Mouse (Mus musculus) limb, embryonic 11.5 days (tissue): Measurements from ENCODE around the gene Themis. TPM values are rescaled to one million over a fixed set of nuclear protein-coding genes. Genes with fewer than 3 reads are reported as not detected.

Experiments used
- ATAC-seq: fragments of 200-750 bp; cut with Nextera tagmentation; 2 replicates; pipeline ENCODE4 v1.8.0; 2017; ENCODE audit warnings: low read depth; ENCODE audit not compliant: insufficient number of reproducible peaks, low FRiP score, low TSS enrichment
- DNase-seq: peaks from one replicate; pipeline ENCODE4 v3.0.0-alpha.2; 2015; ENCODE audit warnings: low spot score
- H3K27ac ChIP-seq: fragments of 300-500 bp; sonication (generic); replicated peaks from 2 replicates; pipeline ENCODE4 v1.5.1; 2014; ENCODE audit warnings: low read depth, mild to moderate bottlenecking, low read length
- H3K27me3 ChIP-seq: fragments of 300-500 bp; sonication (generic); 2 replicates; pipeline ENCODE4 v1.6.1; 2014; ENCODE audit warnings: mild to moderate bottlenecking, low read length, mixed read lengths; ENCODE audit not compliant: control insufficient read depth, insufficient read depth
- H3K36me3 ChIP-seq: fragments of 300-500 bp; sonication (generic); 2 replicates; pipeline ENCODE4 v1.6.1; 2014; ENCODE audit warnings: mild to moderate bottlenecking, low read length, moderate library complexity, mixed read lengths; ENCODE audit not compliant: control insufficient read depth, insufficient read depth
- H3K4me1 ChIP-seq: fragments of 300-500 bp; sonication (generic); 2 replicates; pipeline ENCODE4 v1.6.1; 2014; ENCODE audit warnings: low read length, mixed read lengths; ENCODE audit not compliant: control insufficient read depth, insufficient read depth
- H3K4me2 ChIP-seq: fragments of 300-500 bp; sonication (generic); 2 replicates; pipeline ENCODE4 v1.6.1; 2014; ENCODE audit warnings: low read depth, mild to moderate bottlenecking, moderate library complexity; ENCODE audit not compliant: severe bottlenecking
- H3K4me3 ChIP-seq: fragments of 300-500 bp; sonication (generic); 2 replicates; pipeline ENCODE4 v1.5.1; 2014; ENCODE audit warnings: low read depth, low read length
- H3K9ac ChIP-seq: fragments of 300-500 bp; sonication (generic); 2 replicates; pipeline ENCODE4 v1.6.1; 2014; ENCODE audit warnings: mild to moderate bottlenecking, low read length
- H3K9me3 ChIP-seq: fragments of 300-500 bp; sonication (generic); 2 replicates; pipeline ENCODE4 v1.6.1; 2016; ENCODE audit warnings: low read length; ENCODE audit not compliant: control insufficient read depth
- WGBS: fragments of 180-500 bp; shearing (Covaris S2); extraction: QIAGEN DNeasy Blood & Tissue Kit; methylation state at CpG from one replicate; pipeline ENCODE4 v1.1.7; 2014; 5-methylcytosine and 5-hydroxymethylcytosine counted together
- polyA plus RNA-seq: library from polyadenylated mRNA; unstranded; fragments of >200 nt; fragmentation: Nextera tagmentation; extraction: Ambion mirVana; gene quantifications from 2 replicates; pipeline ENCODE4 v1.2.1, GENCODE M21; 2014

Gene Themis
- not detected in 2 replicates for polyA plus RNA-seq

DNA sequence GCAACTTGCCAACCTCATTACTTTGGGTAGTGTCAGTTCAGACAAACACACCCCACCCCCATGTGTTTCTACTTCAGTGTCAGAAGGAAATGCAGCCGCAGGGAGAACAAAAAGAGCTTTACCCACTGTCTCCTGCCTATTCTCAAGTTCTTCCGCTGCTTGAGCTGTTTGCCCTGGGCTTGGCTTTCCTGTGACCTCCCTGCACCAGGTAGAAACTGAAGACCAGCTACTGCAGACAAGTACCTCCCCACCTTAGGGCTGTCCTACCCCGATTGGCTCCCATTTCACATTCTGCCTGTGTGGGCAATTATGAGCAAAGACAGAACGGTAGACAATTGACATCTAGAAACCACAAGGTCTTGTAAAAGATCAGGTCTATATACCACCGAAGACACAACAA, at the start of gene Themis:
Themis (plus strand) TSS at position 100 of the 400 bp plus-strand sequence.
- no peak for DNase-seq
- Histone ChIP-seq H3K27me3 (no peaks in the 10 kb centered on the region), H3K27ac (no peak within 1 kb of the TSS), H3K4me2 (no peak within 1 kb of the TSS), H3K4me3 (no peak within 1 kb of the TSS), H3K9me3 (no peaks in the 10 kb centered on the region), H3K9ac (no peak within 1 kb of the TSS), H3K4me1 (no peaks in the 10 kb centered on the region), H3K36me3 (no peaks in the 10 kb centered on the region)
- no peak for ATAC-seq
- WGBS, result 71% methylated on average over 5 of the region's 5 CpGs

DNA sequence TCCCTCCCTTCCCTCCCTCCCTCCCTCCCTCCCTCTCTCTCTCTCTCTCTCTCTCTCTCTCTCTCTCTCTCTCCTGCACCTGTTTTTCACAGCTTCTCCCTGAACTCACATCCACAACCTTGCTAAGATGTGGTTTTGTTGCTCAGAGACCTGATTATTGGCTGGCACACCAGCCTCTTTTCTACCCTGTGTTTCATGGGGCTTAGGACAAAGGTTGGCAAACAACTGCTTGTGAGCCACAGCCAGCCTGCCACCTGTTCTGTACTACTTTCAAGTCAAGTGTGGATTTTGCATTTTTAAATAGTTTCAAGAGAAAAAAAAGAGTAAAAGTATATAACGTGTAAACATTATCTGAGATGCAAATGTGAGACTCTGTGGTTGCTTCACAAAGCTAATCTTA, 48.7 kb upstream of the Themis start:
- H3K4me1 ChIP-seq, result no peaks in the 10 kb centered on the region
- H3K27me3 ChIP-seq, result no peaks in the 10 kb centered on the region
- no peaks in the 10 kb centered on the region for H3K9me3 ChIP-seq
- ATAC-seq (no peak), DNase-seq (no peak)
- H3K27ac ChIP-seq, result no peak overlapping the region
- no peaks in the 10 kb centered on the region for H3K36me3 ChIP-seq
- no peak overlapping the region for H3K4me2 ChIP-seq
- H3K9ac ChIP-seq, result no peak overlapping the region
- 88% methylated on average over 1 of the region's 1 CpGs for WGBS
- H3K4me3 ChIP-seq, result no peak overlapping the region

DNA sequence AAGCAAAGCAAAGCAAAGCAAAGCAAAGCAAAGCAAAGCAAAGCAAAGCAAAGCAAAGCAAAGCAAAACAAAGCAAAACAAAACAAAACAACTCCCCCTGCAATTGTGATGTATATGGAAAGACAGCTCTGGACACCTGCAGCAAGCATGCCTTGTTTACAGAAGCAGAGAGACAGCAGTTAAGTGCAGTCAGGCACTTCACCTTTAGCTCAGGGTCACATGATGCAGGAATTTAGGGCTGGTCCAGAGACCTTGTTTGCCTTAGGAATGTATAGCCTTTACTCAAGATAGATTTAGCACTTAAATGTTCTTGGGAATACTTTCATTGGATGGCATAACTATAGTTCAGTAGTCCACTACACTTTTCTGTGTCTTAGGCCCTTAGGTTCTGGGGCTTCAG, 32.1 kb upstream of the Themis start:
- Histone ChIP-seq H3K4me3 (no peak overlapping the region), H3K4me1 (no peaks in the 10 kb centered on the region), H3K9ac (no peak overlapping the region), H3K4me2 (no peak overlapping the region), H3K27me3 (no peaks in the 10 kb centered on the region), H3K27ac (no peak overlapping the region), H3K36me3 (no peaks in the 10 kb centered on the region), H3K9me3 (no peaks in the 10 kb centered on the region)
- no peak for ATAC-seq
- no peak for DNase-seq

DNA sequence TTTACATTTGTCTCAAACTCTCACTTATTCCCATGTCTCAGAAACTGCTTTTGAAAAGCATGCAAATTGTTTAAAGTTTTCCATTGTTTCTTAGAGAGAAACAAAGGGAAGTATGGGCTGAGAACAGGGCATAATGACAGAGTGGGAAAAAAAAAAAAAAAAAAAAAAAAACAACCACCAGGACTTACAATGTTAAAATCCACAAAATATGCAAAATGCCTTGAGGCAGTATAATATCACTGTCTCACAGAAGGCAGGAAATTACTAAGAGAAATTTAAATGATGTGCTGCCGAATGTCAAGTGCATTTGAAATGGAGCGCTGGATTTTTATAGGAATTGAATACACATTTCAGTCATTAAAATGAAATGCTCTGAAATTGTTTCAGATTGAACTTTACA, 26.3 kb upstream of the Themis start:
- Histone ChIP-seq H3K4me3 (no peak overlapping the region), H3K36me3 (no peaks in the 10 kb centered on the region), H3K9me3 (no peaks in the 10 kb centered on the region), H3K27me3 (no peaks in the 10 kb centered on the region), H3K4me1 (no peaks in the 10 kb centered on the region), H3K9ac (no peak overlapping the region), H3K27ac (no peak overlapping the region), H3K4me2 (no peak overlapping the region)
- WGBS, result 96% methylated on average over 2 of the region's 2 CpGs
- ATAC-seq (no peak), DNase-seq (no peak)

DNA sequence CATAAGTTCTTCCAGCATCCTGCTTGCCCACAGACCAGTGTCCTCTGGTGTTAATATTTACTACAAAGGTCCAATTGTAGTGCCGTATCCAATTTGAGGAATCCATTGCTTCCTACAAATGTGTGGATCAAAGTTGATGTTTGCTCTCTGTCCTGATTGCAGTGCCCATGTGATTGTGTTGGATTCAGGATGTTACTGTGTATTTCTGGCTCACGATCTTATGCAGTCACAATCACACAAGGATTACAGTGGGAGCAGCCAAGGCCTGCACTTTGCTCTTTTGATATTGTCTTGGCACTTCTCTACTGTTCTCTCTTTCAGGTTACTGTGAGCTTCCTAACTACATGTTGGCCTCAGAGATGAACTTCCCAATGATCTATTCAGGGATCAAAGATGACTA, 20.3 kb upstream of the Themis start:
- Histone ChIP-seq H3K9me3 (no peaks in the 10 kb centered on the region), H3K4me1 (no peaks in the 10 kb centered on the region), H3K4me2 (no peak overlapping the region), H3K27me3 (no peaks in the 10 kb centered on the region), H3K27ac (no peak overlapping the region), H3K36me3 (no peaks in the 10 kb centered on the region), H3K9ac (no peak overlapping the region), H3K4me3 (no peak overlapping the region)
- 84% methylated on average over 2 of the region's 2 CpGs for whole genome bisulfite sequencing
- ATAC-seq (no peak), DNase-seq (no peak)

DNA sequence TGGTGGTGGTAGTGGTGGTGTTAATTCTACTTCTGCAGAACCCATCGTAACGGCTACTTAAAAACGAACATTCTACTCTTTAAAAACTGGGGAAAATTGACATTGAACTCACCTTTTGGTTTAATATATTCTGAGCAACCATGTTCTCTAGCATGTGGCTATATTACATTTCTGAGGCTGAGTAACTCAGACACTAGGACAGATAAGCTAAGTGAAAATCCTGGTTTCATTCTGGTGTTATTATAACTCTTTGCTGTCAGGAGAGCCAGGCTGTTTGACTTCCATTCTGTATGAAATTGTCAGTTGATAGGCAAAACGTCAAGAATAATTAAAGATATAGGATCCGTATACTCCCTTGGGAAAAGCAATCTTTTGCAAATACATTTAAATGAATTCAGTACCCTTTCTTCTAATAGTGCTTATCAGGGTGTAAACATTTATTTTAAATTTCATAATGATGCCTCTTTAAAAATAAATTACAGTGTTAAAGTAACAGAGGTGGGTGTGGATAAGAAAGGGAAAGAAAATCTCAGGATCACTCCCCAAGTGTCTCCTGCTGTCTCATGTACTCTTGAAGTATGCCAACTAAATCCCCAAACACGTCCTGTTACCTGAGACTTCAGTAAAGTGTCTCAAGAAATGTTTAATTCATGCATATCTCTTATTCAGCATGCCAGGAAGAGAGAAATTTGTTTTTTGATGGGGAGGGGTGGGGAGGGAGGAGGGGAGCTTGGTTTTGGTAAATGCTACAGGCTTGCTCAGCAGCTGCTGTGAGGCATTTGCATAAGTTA, 18.9 kb upstream of the Themis start:
- Histone ChIP-seq H3K9ac (no peak overlapping the region), H3K27ac (no peak overlapping the region), H3K4me3 (no peak overlapping the region), H3K4me1 (no peaks in the 10 kb centered on the region), H3K27me3 (no peaks in the 10 kb centered on the region), H3K4me2 (no peak overlapping the region), H3K36me3 (no peaks in the 10 kb centered on the region), H3K9me3 (no peaks in the 10 kb centered on the region)
- ATAC-seq (no peak), DNase-seq (no peak)
- 74% methylated on average over 6 of the region's 6 CpGs for WGBS

DNA sequence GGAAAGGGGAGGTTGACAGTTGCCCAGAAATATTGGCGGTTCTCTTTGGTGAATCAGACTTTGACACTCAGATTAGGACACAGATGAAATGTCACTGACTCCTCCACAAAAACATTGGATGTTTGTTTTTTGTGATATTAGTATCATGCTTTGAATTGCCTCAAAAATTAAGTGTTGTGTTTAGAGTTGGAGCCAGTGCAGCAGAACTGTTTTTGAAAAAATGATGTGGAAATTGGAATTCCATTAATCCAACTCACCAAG, 18.3 kb upstream of the Themis start:
- Histone ChIP-seq H3K27ac (no peak overlapping the region), H3K4me2 (no peak overlapping the region), H3K9me3 (no peaks in the 10 kb centered on the region), H3K36me3 (no peaks in the 10 kb centered on the region), H3K4me3 (no peak overlapping the region), H3K4me1 (no peaks in the 10 kb centered on the region), H3K27me3 (no peaks in the 10 kb centered on the region), H3K9ac (no peak overlapping the region)
- DNase-seq (no peak), ATAC-seq (no peak)
- 35% methylated on average over 1 of the region's 1 CpGs for WGBS

DNA sequence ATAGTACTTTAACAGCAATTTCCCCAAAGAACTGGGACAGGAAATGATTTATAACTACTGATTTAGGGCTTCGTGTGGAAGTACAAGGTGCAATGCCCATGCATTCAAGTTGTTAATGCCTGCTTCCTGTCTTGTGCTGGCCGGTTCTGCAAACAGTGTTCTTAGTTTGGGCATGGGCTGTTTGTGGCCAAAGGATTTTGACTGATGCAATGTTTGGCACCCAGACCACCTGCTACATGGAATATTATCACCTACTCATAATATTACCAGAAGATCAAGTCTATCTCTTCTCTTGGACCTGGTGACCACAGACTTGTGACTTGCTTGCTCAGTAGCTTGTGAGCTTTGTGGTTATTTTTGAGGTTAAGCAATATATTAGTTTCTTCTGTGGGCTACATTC, 16.2 kb upstream of the Themis start:
- 66% methylated on average over 2 of the region's 2 CpGs for WGBS
- DNase-seq (no peak), ATAC-seq (no peak)
- no peaks in the 10 kb centered on the region for H3K4me1 ChIP-seq
- no peak overlapping the region for H3K27ac ChIP-seq
- H3K9me3 ChIP-seq, result no peaks in the 10 kb centered on the region
- no peak overlapping the region for H3K4me2 ChIP-seq
- H3K27me3 ChIP-seq, result no peaks in the 10 kb centered on the region
- H3K9ac ChIP-seq, result no peak overlapping the region
- H3K36me3 ChIP-seq, result no peaks in the 10 kb centered on the region
- no peak overlapping the region for H3K4me3 ChIP-seq

DNA sequence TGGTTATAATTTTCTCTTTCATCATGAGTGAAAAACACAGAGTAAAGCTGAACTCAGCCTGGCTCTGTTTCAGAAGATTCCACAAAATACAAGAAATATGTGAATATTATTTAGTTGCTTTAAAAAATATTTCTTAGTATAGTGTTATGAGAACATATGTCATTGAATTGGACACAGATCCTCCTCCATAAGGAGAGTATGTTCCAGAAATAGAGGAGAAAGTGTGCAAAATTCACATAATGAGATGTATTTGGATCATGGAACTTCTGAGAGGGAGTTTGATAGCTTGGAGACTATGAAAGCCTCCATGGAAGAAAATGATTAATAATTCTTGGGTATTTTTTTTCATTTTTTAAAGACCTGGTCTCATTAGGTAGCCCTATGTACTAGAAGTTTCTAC, 13.4 kb upstream of the Themis start:
- ATAC-seq (no peak), DNase-seq (no peak)
- no peaks in the 10 kb centered on the region for H3K4me1 ChIP-seq
- no peak overlapping the region for H3K4me2 ChIP-seq
- H3K9me3 ChIP-seq, result no peaks in the 10 kb centered on the region
- no peak overlapping the region for H3K27ac ChIP-seq
- no peak overlapping the region for H3K4me3 ChIP-seq
- no peak overlapping the region for H3K9ac ChIP-seq
- H3K36me3 ChIP-seq, result no peaks in the 10 kb centered on the region
- no peaks in the 10 kb centered on the region for H3K27me3 ChIP-seq
